Mouse (Mus musculus) liver, postnatal 0 days (tissue): ENCODE data around the gene Pirb.

Source experiments
- CTCF ChIP-seq: sonication (generic); IDR thresholded peaks from 2 replicates; pipeline ENCODE4 v1.5.1; 2016; ENCODE audit warnings: antibody characterized with exemption, low read depth
- EP300 ChIP-seq: IDR thresholded peaks from 2 replicates; pipeline ENCODE4 v1.6.1; 2016; ENCODE audit warnings: antibody characterized with exemption, low read depth, mild to moderate bottlenecking

- TF ChIP-seq CTCF (no peak), EP300 (no peak)
Measured at GRCm38 (mm10) chr7:3715249-3715648, 4.9 kb downstream of the Pirb start.
